Mouse (Mus musculus): Measurements from ENCODE around the gene Bckdhb.

- TF ChIP-seq CTCF (IDR thresholded peaks at IDR 0.05; ENCODE audit: low read depth, low read length): no peak
- no peak for TF ChIP-seq GATA1 (IDR thresholded peaks at IDR 0.05; ENCODE audit: borderline replicate concordance, low read length)
- no peak for TF ChIP-seq TAL1 (conservative IDR thresholded peaks at IDR 0.05; ENCODE audit: low read depth, low read length)
These were observed 121.4 kb downstream of the Bckdhb start for GRCm38 (mm10) chr9:84046334-84046733.
